ENCODE assay signal across 19 mouse cellular contexts in the genomic region with DNA sequence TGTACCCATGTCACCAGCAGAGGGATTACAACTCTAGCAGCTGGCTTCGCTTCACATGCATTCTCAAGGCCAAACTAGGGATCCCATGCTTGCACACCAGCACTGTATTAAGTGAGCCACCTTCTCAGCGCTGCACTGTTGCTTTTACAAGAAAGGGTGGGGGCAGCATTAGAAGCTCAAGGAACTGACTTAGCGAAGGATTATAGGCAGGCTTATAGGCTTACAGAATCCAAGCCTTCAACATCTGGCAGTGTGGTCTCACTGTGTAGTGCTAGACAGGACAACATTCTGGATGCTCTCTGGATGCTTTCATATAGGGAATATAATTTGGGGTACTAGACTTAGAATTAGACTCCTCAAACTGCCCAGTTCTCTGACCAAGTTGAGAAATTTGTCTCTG. TPM values are rescaled to one million over a fixed set of nuclear protein-coding genes. Genes with fewer than 3 reads are reported as not detected.
A peak's percentile ranks its signal among the peaks of the same experiment; 100 is the strongest.
DNase-seq lines count a peak whose midpoint lies in the region; ATAC-seq lines count a peak whose summit lies in the region.
"Had no signal": no experiment of that assay in that cellular context is flagged by ENCODE, and none has a peak within 500 bp of the region (broad histone marks: within the 10 kb centered on the region; RNA-seq: fewer than 3 reads in every experiment).

No protein-coding gene starts in this region.

- peaks cover 35% of the 10 kb centered on the region for H3K36me3 ChIP-seq in heart, embryonic 15.5 days
- H3K36me3 ChIP-seq in lung, embryonic 15.5 days, result peaks cover 48% of the 10 kb centered on the region
- H3K36me3 ChIP-seq in limb, embryonic 15.5 days, result peaks cover 47% of the 10 kb centered on the region
- peaks cover 31% of the 10 kb centered on the region for H3K36me3 ChIP-seq in stomach, embryonic 15.5 days
- H3K36me3 ChIP-seq in forebrain, embryonic 10.5 days (replicated peaks), result peaks cover 81% of the 10 kb centered on the region

- no peak for ATAC-seq in heart, embryonic 15.5 days (replicated peaks; ENCODE audit: insufficient number of reproducible peaks, insufficient read depth, low FRiP score, low read depth)
- ATAC-seq in lung, embryonic 15.5 days (ENCODE audit: borderline replicate concordance, extremely low read depth, low FRiP score, low TSS enrichment), result no peak
- ATAC-seq in limb, embryonic 15.5 days (ENCODE audit: insufficient number of reproducible peaks, low FRiP score, low TSS enrichment, low read depth), result no peak
- ATAC-seq in stomach, embryonic 15.5 days (ENCODE audit: insufficient read depth, low FRiP score, low read depth), result no peak
- ATAC-seq: forebrain, embryonic 14.5 days had no signal

- peaks cover 16% of the 10 kb centered on the region for H3K4me1 ChIP-seq in heart, embryonic 15.5 days (replicated peaks)
- peaks cover 12% of the 10 kb centered on the region for H3K4me1 ChIP-seq in lung, embryonic 15.5 days
- H3K4me1 ChIP-seq in limb, embryonic 15.5 days, result peaks cover 17% of the 10 kb centered on the region
- peaks cover 12% of the 10 kb centered on the region for H3K4me1 ChIP-seq in stomach, embryonic 15.5 days
- H3K4me1 ChIP-seq in forebrain, embryonic 10.5 days, result no peaks in the 10 kb centered on the region
- H3K4me1 ChIP-seq: embryonic facial prominence, embryonic 15.5 days had no signal

- no peak overlapping the region for H3K9ac ChIP-seq in heart, embryonic 15.5 days
- H3K9ac ChIP-seq in lung, embryonic 15.5 days, result no peak overlapping the region
- H3K9ac ChIP-seq in limb, embryonic 15.5 days, result no peak overlapping the region
- H3K9ac ChIP-seq in stomach, embryonic 15.5 days, result no peak overlapping the region
- H3K9ac ChIP-seq: embryonic facial prominence, embryonic 15.5 days had no signal

- peak overlapping the region; percentile 71 for H3K27ac ChIP-seq in heart, embryonic 15.5 days
- H3K27ac ChIP-seq in lung, embryonic 15.5 days, result peak overlapping the region; percentile 72
- H3K27ac ChIP-seq in limb, embryonic 15.5 days, result peak overlapping the region; percentile 22; the same call in 1 of the 2 replicates
- H3K27ac ChIP-seq in stomach, embryonic 15.5 days, result peak overlapping the region; percentile 64; the same call in 1 of the 2 replicates
- H3K27ac ChIP-seq in forebrain, embryonic 10.5 days, result no peak overlapping the region
- H3K27ac ChIP-seq: embryonic facial prominence, embryonic 15.5 days; gastrocnemius, adult 2 months; left cerebral cortex, adult 2 months had no signal

- H3K4me2 ChIP-seq in heart, embryonic 15.5 days, result no peak overlapping the region
- H3K4me2 ChIP-seq in lung, embryonic 15.5 days, result no peak overlapping the region
- H3K4me2 ChIP-seq in limb, embryonic 15.5 days, result no peak overlapping the region
- H3K4me2 ChIP-seq in stomach, embryonic 15.5 days, result no peak overlapping the region
- H3K4me2 ChIP-seq: embryonic facial prominence, embryonic 15.5 days; midbrain, embryonic 11.5 days had no signal

- H3K4me3 ChIP-seq in heart, embryonic 15.5 days, result no peak overlapping the region
- no peak overlapping the region for H3K4me3 ChIP-seq in lung, embryonic 15.5 days
- H3K4me3 ChIP-seq in limb, embryonic 15.5 days, result no peak overlapping the region
- H3K4me3 ChIP-seq in stomach, embryonic 15.5 days (replicated peaks), result no peak overlapping the region
- no peak overlapping the region for H3K4me3 ChIP-seq in forebrain, embryonic 10.5 days
- H3K4me3 ChIP-seq: embryonic facial prominence, embryonic 15.5 days; gastrocnemius, adult 2 months; left cerebral cortex, adult 2 months had no signal

- DNase-seq in heart, adult 11 months, result no peak
- DNase-seq in lung, postnatal 10 days, result no peak
- DNase-seq in forebrain, embryonic 10.5 days (ENCODE audit: extremely low spot score, low spot score), result no peak
- DNase-seq in spleen, postnatal 4 days (ENCODE audit: low spot score in 2 of 2), result no peak
- DNase-seq: adrenal gland, postnatal 36 days; cerebellum, postnatal 25 days; gastrocnemius, adult 2 months; kidney, adult 8-10 months; lung, adult 18-20 months; right cerebral cortex, postnatal 14 days; thymus, postnatal 14 days had no signal

- no peaks in the 10 kb centered on the region for H3K27me3 ChIP-seq in heart, embryonic 15.5 days
- H3K27me3 ChIP-seq in lung, embryonic 15.5 days, result no peaks in the 10 kb centered on the region
- H3K27me3 ChIP-seq in limb, embryonic 15.5 days, result no peaks in the 10 kb centered on the region
- no peaks in the 10 kb centered on the region for H3K27me3 ChIP-seq in stomach, embryonic 15.5 days (replicated peaks)
- no peaks in the 10 kb centered on the region for H3K27me3 ChIP-seq in forebrain, embryonic 10.5 days (ENCODE audit: poor library complexity, severe bottlenecking)
- H3K27me3 ChIP-seq: embryonic facial prominence, embryonic 15.5 days had no signal

- H3K9me3 ChIP-seq in heart, embryonic 15.5 days (replicated peaks), result no peaks in the 10 kb centered on the region
- H3K9me3 ChIP-seq in lung, embryonic 15.5 days, result no peaks in the 10 kb centered on the region
- no peaks in the 10 kb centered on the region for H3K9me3 ChIP-seq in limb, embryonic 15.5 days
- H3K9me3 ChIP-seq in stomach, embryonic 15.5 days, result no peaks in the 10 kb centered on the region
- H3K9me3 ChIP-seq in forebrain, embryonic 10.5 days, result no peaks in the 10 kb centered on the region
- H3K9me3 ChIP-seq: embryonic facial prominence, embryonic 15.5 days had no signal

- 88% methylated on average over 3 of the region's 3 CpGs for WGBS in heart, embryonic 15.5 days
- WGBS in lung, embryonic 15.5 days, result 88% methylated on average over 3 of the region's 3 CpGs
- WGBS in limb, embryonic 15.5 days, result 63% methylated on average over 3 of the region's 3 CpGs
- 83% methylated on average over 3 of the region's 3 CpGs for WGBS in stomach, embryonic 15.5 days
- WGBS in forebrain, embryonic 10.5 days, result 95% methylated on average over 3 of the region's 3 CpGs

RNA-seq across cellular contexts. Expression of gene Neu3, which starts 10.0 kb away (rescaled TPM):
- polyA plus RNA-seq in heart, embryonic 15.5 days (2015; fragmentation: Nextera tagmentation; extraction: Ambion mirVana), result 3.3 and 4.5 TPM in 2 replicates
- polyA plus RNA-seq in lung, embryonic 15.5 days (2015; fragmentation: Nextera tagmentation; extraction: Ambion mirVana), result 5.0 and 5.3 TPM in 2 replicates
- 5.0 and 5.1 TPM in 2 replicates for polyA plus RNA-seq in limb, embryonic 15.5 days (2015; fragmentation: Nextera tagmentation; extraction: Ambion mirVana)
- polyA plus RNA-seq in stomach, embryonic 15.5 days (2015; fragmentation: Nextera tagmentation; extraction: Ambion mirVana), result 5.4 and 6.0 TPM in 2 replicates
- 2.1 and 2.2 TPM in 2 replicates for polyA plus RNA-seq in forebrain, embryonic 10.5 days (2016; fragmentation: Nextera tagmentation; extraction: Ambion mirVana)

RNA-seq across cellular contexts. Expression of gene Xrra1, which starts 20.7 kb away (rescaled TPM):
- 0.08 and 0.23 TPM in 2 replicates for polyA plus RNA-seq in heart, embryonic 15.5 days (2015; fragmentation: Nextera tagmentation; extraction: Ambion mirVana)
- 0.26 and 0.36 TPM in 2 replicates for polyA plus RNA-seq in lung, embryonic 15.5 days (2015; fragmentation: Nextera tagmentation; extraction: Ambion mirVana)
- polyA plus RNA-seq in limb, embryonic 15.5 days (2015; fragmentation: Nextera tagmentation; extraction: Ambion mirVana), result 0.19 and 0.57 TPM in 2 replicates
- polyA plus RNA-seq in stomach, embryonic 15.5 days (2015; fragmentation: Nextera tagmentation; extraction: Ambion mirVana), result 0.21 and 0.35 TPM in 2 replicates
- polyA plus RNA-seq in forebrain, embryonic 10.5 days (2016; fragmentation: Nextera tagmentation; extraction: Ambion mirVana), result 0.48 and 0.52 TPM in 2 replicates

RNA-seq across cellular contexts. Expression of gene Spcs2, which starts 25.0 kb away (rescaled TPM):
- polyA plus RNA-seq in heart, embryonic 15.5 days (2015; fragmentation: Nextera tagmentation; extraction: Ambion mirVana), result 188 and 201 TPM in 2 replicates
- polyA plus RNA-seq in lung, embryonic 15.5 days (2015; fragmentation: Nextera tagmentation; extraction: Ambion mirVana), result 400 and 403 TPM in 2 replicates
- 338 and 353 TPM in 2 replicates for polyA plus RNA-seq in limb, embryonic 15.5 days (2015; fragmentation: Nextera tagmentation; extraction: Ambion mirVana)
- 386 and 415 TPM in 2 replicates for polyA plus RNA-seq in stomach, embryonic 15.5 days (2015; fragmentation: Nextera tagmentation; extraction: Ambion mirVana)
- 367 and 394 TPM in 2 replicates for polyA plus RNA-seq in forebrain, embryonic 10.5 days (2016; fragmentation: Nextera tagmentation; extraction: Ambion mirVana)
